Mouse (Mus musculus) neural tube, embryonic 15.5 days (tissue): ENCODE measurements around the gene Isx. TPM values are rescaled to one million over a fixed set of nuclear protein-coding genes. Genes with fewer than 3 reads are reported as not detected.

Experiments
- polyA plus RNA-seq: library from polyadenylated mRNA; unstranded; fragments of >200 nt; fragmentation: Nextera tagmentation; extraction: Ambion mirVana; gene quantifications from 2 replicates; pipeline ENCODE4 v1.2.1, GENCODE M21; 2015

The Isx gene
- polyA plus RNA-seq, 1 experiment from 2014 or later: not detected

Other genes with a start within 250 kb of the Isx start
- gene Hmgxb4, start 120.2 kb downstream of the Isx start, polyA plus RNA-seq: 31.1 and 33.8 TPM in 2 replicates
- gene Tom1, start 160.5 kb downstream of the Isx start, polyA plus RNA-seq: 44.1 and 44.4 TPM in 2 replicates
- 13.5 and 14.2 TPM in 2 replicates for gene Hmox1, start 220.4 kb downstream of the Isx start, polyA plus RNA-seq
- 25.7 and 66.8 TPM in 2 replicates for gene Mcm5, start 236.4 kb downstream of the Isx start, polyA plus RNA-seq